Mouse (Mus musculus) thymus, postnatal 10 days (tissue): ENCODE results near the gene Vipas39.
"Not testable (repeated sequence)": the region's sequence is repeated elsewhere in the genome, so short reads cannot be mapped to it uniquely, and the experiment has no call there.

ENCODE experiments used
- DNase-seq, 2 experiments: peaks; one replicate each; pipeline ENCODE4 v3.0.0; 2021; ENCODE audit warnings: low spot score in 2 of 2

Gene Vipas39

GRCm38 (mm10) chr12:87266827-87267603 lies 959 bp upstream of the Vipas39 start:
- DNase-seq = no peak

GRCm38 (mm10) chr12:87265444-87265843 lies 612 bp downstream of the Vipas39 start:
- no peak for DNase-seq

DNA sequence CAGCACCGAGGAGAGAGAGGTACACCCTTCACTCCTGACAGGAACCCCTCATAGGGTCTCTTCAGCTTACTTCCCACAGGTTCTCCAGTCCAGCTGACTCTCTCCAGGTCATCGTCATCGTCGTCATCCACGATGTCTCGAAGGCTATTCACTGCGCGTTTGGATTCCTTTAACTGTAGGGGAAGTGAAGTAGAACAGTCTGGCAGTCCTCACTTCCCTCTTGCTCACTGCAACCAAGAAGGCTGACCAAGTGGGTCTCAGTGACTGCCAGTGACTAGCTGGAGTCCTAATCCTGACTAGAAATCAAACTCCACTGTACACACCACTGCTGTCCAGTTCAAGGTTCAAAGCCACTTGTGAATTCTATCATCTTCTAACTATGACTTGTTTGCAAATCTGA lies 5.5 kb downstream of the Vipas39 start:
- DNase-seq = no peak

GRCm38 (mm10) chr12:87256629-87257028 lies 9.4 kb downstream of the Vipas39 start:
- DNase-seq = no peak

DNA sequence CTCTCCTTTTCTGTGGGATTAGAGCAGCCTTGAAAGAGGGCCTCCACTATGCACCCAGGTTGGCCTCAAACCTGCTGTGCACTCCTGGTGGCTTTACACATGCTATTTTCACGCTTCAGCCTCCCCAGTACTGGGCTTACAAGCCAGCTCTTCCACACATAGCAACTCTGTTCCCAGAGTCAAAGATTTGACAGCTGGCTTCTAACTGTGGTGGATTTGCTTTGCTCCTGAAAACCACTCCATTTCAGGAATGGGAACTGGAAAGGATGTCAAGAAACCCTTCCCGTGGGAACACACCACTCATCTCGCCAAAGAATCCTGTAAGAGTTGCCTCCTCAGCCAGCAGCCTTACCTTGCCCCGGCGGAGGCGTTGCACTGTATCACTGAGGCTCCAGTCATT lies 12.2 kb downstream of the Vipas39 start:
- no peak for DNase-seq

DNA sequence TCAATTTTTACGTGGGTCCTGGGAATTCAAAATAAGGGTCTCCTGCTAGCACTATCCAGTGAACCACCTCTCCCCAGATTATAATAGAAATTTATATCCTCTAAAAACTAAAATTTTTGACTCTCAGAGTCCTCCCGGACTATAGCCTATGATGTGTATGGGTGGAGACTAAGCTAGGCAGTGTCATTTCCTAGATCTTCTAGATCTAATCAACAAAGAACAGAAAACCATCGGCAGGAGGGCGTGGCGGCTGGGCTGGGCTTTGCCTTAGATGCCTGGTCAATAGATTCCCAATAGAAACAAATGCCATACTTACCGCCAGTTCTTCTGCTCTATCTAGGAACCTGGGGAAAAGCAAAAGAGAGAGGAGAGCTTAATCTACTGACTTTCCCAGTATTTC lies 15.9 kb downstream of the Vipas39 start:
- DNase-seq = no peak

DNA sequence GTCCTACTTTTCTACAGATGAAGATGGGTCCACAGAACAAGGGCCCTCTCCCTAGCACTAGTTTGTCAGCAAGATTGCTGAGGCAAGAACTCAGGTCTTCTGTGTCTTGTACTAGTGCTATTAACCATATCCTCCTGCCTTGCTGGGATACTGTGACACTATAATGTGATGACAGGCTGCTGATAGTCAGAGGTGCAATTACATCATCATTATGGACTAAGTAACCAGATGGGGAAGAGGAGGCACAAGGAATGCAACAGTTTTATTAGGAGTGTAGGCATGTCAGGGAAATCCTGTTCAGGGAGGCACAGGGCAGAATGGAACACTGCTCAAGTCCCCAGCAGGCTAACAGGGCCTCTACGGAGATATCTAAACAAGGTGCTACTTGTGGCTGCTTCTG lies 27.4 kb downstream of the Vipas39 start, which contains the start of gene Noxred1:
TSS of gene Noxred1 (minus strand) at position 101 of the 400 bp plus-strand sequence.
- no peak for DNase-seq

GRCm38 (mm10) chr12:87236882-87237483 lies 29.1 kb downstream of the Vipas39 start:
- DNase-seq = no peak

GRCm38 (mm10) chr12:87230379-87230895 lies 35.6 kb downstream of the Vipas39 start:
- no peak for DNase-seq

DNA sequence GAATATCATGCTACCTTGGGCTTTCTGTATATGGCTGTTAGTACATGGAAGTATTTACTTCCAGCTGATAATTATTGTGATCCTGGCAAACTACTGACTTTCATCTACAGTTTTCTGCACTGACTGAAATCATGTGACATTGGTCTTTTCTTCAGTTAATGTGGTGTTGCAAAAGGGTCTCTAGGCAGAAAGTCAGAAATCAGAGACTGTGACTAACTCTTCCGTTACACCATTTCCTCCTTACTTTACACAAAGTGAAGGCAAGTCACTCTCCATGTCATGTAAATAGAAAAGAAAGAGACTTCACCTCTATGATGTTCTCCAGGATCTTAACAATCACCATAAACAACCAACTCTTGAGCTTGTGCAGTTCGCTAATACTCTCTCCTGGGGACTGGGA lies 36.4 kb downstream of the Vipas39 start:
- DNase-seq = no peak

DNA sequence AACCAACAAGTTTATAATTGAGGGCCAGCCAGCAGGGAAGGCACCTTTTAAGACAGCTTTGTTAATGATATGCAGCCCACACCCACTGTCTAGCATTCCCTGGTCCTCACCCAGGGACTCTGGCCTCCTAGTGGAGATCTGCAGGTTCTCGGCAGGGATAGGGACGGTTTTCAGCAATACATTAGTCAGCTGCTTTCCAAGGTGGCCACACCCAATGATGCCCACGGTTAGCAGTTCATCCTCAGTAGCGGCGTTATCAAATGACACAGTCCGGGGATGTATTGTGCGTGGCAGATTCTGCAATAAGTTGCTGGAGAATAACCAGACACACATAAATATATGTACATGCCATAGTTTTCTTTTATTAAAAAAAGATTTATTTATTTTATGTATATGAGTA lies 39.3 kb downstream of the Vipas39 start:
- no peak for DNase-seq

GRCm38 (mm10) chr12:87224950-87225349 lies 41.1 kb downstream of the Vipas39 start:
- no peak for DNase-seq

GRCm38 (mm10) chr12:87219362-87219761 lies 46.7 kb downstream of the Vipas39 start:
- DNase-seq = no peak

DNA sequence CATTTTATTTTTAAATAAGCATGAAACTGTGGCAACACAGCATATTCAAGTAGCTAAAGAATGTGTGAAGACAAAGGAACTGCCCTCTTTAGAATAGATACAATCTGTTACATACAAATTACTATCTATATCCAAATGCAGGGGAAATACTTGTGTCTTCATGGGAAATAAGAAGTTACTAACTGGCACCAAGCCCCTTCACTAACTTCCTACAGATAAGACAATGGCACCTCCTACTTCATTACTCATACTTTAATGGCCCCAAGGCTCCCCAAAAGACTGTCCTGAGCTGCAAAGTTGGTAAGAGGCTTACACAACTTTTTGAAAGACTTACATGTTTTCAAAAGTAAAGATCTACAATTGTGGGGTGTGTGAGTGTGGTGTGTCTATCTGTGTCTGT lies 48.5 kb downstream of the Vipas39 start:
- no peak for DNase-seq

GRCm38 (mm10) chr12:87216053-87216452 lies 50.0 kb downstream of the Vipas39 start:
- no peak for DNase-seq

DNA sequence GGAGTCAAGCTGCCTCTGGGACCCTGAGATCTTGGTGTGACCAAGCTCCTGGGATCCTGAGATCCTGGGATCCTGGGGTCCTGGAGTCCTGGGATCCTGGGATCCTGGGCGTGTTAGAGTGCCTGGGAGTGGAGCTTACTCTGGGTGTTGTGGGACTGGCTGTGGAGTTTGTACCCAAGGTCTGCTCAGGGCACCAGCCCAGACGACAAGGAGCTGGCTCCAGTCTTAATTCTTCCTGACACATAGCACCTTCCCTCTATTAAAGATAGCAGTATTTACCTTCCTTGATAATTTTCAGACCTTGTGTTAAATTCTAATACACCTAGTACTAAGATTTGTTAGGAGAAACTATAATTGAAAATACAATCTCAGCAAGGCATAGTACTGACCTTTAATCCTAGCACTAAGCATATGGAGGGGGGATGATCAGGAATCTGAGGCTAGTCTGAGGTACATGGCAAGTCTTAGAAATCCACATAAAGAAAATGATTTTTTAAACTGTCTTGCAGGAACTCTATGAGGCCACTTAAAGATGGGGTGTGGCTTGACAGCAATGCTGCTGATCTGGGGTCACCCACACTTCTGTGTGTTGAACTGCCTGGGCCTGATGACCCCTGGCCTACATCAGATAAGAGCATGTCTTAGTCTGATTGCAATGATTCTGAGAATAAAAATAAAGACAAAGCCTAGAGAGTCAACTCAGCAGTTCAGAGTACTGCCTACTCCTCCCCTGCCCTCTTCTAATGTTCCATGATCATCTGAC lies 53.0 kb downstream of the Vipas39 start:
- no peak for DNase-seq

GRCm38 (mm10) chr12:87205789-87206188 lies 60.3 kb downstream of the Vipas39 start:
- not testable (repeated sequence) for DNase-seq

DNA sequence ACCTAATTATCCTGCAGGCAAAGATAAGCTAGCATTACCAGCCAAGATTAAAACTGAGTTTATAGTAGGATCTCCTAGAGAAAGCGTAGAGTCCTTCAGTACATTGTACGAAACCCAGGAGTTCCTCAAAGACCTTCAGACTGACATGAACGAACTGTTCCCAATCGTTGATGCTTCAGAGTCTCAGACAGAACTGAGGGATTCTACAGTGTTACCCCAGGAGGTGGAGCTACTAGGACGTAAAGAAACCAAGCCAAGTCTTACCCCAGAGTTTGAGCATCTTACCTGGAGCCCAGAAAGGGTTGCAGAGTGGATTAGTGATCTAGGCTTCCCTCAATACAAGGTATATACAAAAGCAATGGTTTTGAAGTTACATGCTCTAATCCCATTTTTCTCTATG lies 64.4 kb downstream of the Vipas39 start:
- no peak for DNase-seq

- DNase-seq = peak; percentile 69 to 83
Measured at GRCm38 (mm10) chr12:87199973-87200586, 66.0 kb downstream of the Vipas39 start, which contains the start of gene Tmed8. Tmed8 (minus strand) TSS chr12:87200454.

GRCm38 (mm10) chr12:87199206-87199972 lies 66.7 kb downstream of the Vipas39 start, which contains the start of gene Samd15:
Samd15 (plus strand) TSS chr12:87199723.
- DNase-seq = peak; percentile 56 to 58

DNA sequence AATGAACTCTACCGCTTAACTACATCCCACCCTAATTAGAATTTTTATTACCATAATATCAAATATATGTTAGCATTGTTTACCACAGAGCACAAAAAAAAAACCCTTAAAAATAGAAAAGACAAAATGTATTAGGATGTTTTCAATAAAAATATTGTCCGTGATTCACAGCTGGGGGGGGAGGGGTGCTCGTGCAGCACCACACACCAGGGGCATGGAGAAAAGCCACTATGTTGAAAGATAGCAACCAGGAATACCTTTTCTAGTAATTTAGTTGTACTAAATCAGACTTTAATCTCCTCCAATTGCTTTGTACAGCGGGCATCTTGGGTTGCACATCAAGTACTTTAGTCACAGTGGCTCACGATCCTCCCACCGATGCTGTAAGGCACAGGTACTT lies 67.3 kb downstream of the Vipas39 start:
- no peak for DNase-seq
